Mouse (Mus musculus): ENCODE results near the gene Kctd12.

Kctd12 gene

DNA sequence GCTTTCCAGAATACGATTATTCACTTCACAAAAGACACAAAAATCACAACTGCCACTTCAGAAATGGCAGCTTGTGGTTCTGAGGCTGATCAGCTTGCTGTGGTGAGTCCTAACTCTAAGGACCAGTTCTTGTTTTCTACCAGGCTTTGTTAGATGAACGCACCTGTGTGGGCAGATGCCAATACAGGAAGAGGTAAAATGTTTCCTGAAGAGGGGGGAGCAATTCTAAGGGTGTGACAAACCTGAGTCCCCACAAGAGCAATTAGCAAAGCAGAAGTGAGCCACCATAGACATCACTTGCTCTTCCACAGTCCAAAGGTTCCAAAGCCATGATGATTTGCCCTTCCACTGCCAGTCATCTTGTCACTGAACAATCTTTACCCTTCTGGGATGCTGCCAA lies 20.4 kb downstream of the Kctd12 start:
- DNase-seq (ENCODE audit: low spot score): no peak

- no peak for DNase-seq (ENCODE audit: low spot score)
These were observed 28.9 kb downstream of the Kctd12 start for GRCm38 (mm10) chr14:102953511-102953910.

- DNase-seq (ENCODE audit: low spot score): no peak
These were observed 30.5 kb downstream of the Kctd12 start for GRCm38 (mm10) chr14:102951974-102952373.

DNA sequence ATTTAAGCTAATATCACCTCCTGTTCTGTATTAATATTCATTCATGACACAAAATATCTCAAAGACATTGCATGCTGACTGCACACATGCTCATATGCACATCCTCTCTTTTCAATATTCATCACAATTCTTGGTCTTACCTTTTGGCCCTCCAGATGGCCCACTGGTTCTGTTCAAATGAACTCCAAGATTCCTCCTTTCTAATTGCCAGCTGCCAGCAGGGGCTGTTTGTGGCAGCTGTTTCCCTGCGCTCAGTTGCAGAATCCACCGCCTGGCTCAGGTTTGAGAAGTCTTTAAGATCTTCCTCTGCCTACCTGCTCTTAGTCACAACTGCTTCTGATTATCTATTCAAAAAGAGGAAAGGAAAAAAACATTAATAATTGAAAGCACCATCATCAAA lies 34.6 kb downstream of the Kctd12 start:
- no peak for DNase-seq (ENCODE audit: low spot score)

DNA sequence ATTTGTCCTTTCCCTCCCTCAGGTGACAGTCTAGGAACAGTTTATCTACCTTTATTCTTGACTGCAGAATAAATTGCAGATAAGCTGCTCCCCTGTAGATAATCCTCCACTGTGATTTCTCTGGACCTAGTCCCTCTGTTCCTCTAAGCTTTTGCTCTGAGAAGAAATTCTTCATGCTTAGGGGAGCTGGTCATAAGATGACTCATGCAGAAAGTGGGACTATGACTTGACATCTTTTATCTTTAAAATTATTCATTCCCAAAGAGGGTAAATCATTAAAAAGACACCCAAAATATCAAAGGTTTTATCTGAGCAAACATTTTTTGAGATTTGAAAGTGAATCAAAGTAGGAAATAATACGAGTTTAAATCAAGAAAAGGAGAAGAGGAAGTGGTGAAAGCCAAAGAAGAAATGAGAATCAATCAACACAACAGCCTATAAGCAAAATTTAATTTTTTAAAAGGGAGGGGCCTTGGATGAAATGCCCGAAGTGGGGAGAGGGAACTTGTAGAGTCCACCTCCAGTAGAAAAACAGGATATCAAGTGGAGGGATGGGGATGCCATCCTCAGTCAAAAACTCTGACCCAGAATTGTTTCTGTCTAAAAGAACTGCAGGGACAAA lies 40.1 kb downstream of the Kctd12 start:
- no peak for DNase-seq (ENCODE audit: low spot score)

GRCm38 (mm10) chr14:102934878-102935277 lies 47.6 kb downstream of the Kctd12 start:
- DNase-seq (ENCODE audit: low spot score): no peak

- DNase-seq (ENCODE audit: low spot score): no peak
These were observed 51.5 kb downstream of the Kctd12 start for GRCm38 (mm10) chr14:102930933-102931332.

DNA sequence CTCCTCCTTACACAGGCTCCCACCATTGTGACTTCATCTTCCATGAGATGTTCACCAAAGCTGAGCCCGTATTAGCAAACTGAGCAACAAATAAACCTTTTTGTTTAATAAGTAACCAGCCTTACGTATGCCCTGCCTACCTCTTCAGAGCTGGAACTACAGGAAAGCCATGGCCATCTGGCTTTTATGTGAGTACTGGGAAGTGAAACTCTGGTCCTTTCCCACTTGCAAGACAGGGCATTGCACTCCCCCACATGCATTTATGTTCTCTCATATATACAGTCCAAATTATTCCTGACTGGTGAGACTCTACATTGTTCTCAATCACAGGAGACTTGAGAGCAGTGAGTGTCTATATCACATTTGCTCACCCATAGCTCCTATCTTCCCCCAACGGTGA lies 52.9 kb downstream of the Kctd12 start:
- no peak for DNase-seq (ENCODE audit: low spot score)

DNA sequence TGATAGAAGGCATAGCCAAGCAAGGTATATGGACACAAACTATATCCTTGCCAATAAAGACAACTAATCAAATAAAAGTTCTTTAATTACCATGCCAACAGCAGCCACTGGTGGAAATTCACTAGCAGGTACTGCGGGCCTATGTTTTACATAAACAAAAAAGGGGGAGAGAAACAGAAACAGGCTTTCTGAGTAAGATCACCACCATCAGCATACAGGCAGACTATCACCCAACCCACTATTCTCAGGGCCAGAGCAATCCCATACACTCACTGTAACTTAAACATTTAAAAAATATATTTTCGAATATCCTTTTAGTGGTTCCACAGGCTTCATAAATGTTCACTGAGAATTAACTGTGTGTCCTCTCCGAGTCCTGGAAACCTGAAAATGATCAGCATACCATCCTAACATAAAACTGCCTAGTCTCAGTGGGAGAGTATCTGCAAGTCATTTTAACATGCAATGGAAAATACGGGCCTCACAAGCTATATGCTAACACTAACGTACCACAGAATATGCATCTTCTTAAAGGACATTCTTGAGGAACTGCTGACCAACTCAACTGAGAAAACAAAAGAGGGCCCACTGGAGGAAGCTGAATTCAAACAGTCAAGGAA lies 54.5 kb downstream of the Kctd12 start:
- DNase-seq (ENCODE audit: low spot score): no peak

Measured in spleen, adult 12 weeks (tissue).